Mouse (Mus musculus): ENCODE data around the gene Csf1. TPM values are rescaled to one million over a fixed set of nuclear protein-coding genes. Genes with fewer than 3 reads are reported as not detected.

Gene Csf1
- polyA plus RNA-seq, 1 experiment = 8.5 TPM

GRCm38 (mm10) chr3:107793300-107794201, 33.3 kb upstream of the Csf1 start:
- TF ChIP-seq POLR2A (IDR thresholded peaks at IDR 0.05; ENCODE audit: borderline replicate concordance, extremely low read depth, insufficient read depth, insufficient read length, poor library complexity, severe bottlenecking) = no peak
- no peak for TF ChIP-seq CTCF (IDR thresholded peaks at IDR 0.05; ENCODE audit: borderline replicate concordance, extremely low read depth, insufficient read depth, insufficient read length)
- peak; percentile 78 for DNase-seq (ENCODE audit: low read depth)

GRCm38 (mm10) chr3:107792736-107793135, 32.5 kb upstream of the Csf1 start:
- DNase-seq (ENCODE audit: low read depth) = no peak

GRCm38 (mm10) chr3:107790766-107791303, 30.6 kb upstream of the Csf1 start:
- DNase-seq (ENCODE audit: low read depth) = no peak
- TF ChIP-seq POLR2A (IDR thresholded peaks at IDR 0.05; ENCODE audit: borderline replicate concordance, extremely low read depth, insufficient read depth, insufficient read length, poor library complexity, severe bottlenecking) = no peak
- TF ChIP-seq CTCF (IDR thresholded peaks at IDR 0.05; ENCODE audit: borderline replicate concordance, extremely low read depth, insufficient read depth, insufficient read length) = no peak

More at GRCm38 (mm10) chr3:107792736-107793135, 32.5 kb upstream of the Csf1 start:
- TF ChIP-seq CTCF (IDR thresholded peaks at IDR 0.05; ENCODE audit: borderline replicate concordance, extremely low read depth, insufficient read depth, insufficient read length) (no peak), POLR2A (IDR thresholded peaks at IDR 0.05; ENCODE audit: borderline replicate concordance, extremely low read depth, insufficient read depth, insufficient read length, poor library complexity, severe bottlenecking) (no peak)

GRCm38 (mm10) chr3:107790227-107790626, 30.0 kb upstream of the Csf1 start:
- no peak for TF ChIP-seq POLR2A (IDR thresholded peaks at IDR 0.05; ENCODE audit: borderline replicate concordance, extremely low read depth, insufficient read depth, insufficient read length, poor library complexity, severe bottlenecking)
- no peak for TF ChIP-seq CTCF (IDR thresholded peaks at IDR 0.05; ENCODE audit: borderline replicate concordance, extremely low read depth, insufficient read depth, insufficient read length)
- no peak for DNase-seq (ENCODE audit: low read depth)

- TF ChIP-seq POLR2A (IDR thresholded peaks at IDR 0.05; ENCODE audit: borderline replicate concordance, extremely low read depth, insufficient read depth, insufficient read length, poor library complexity, severe bottlenecking) (no peak), CTCF (IDR thresholded peaks at IDR 0.05; ENCODE audit: borderline replicate concordance, extremely low read depth, insufficient read depth, insufficient read length) (no peak)
- no peak for DNase-seq (ENCODE audit: low read depth)
Measured at GRCm38 (mm10) chr3:107788885-107789284, 28.6 kb upstream of the Csf1 start.

GRCm38 (mm10) chr3:107787613-107788501, 27.6 kb upstream of the Csf1 start:
- TF ChIP-seq CTCF (IDR thresholded peaks at IDR 0.05; ENCODE audit: borderline replicate concordance, extremely low read depth, insufficient read depth, insufficient read length) (no peak), POLR2A (IDR thresholded peaks at IDR 0.05; ENCODE audit: borderline replicate concordance, extremely low read depth, insufficient read depth, insufficient read length, poor library complexity, severe bottlenecking) (no peak)
- DNase-seq (ENCODE audit: low read depth) = peak; percentile 18

GRCm38 (mm10) chr3:107786980-107787612, 26.8 kb upstream of the Csf1 start:
- no peak for TF ChIP-seq POLR2A (IDR thresholded peaks at IDR 0.05; ENCODE audit: borderline replicate concordance, extremely low read depth, insufficient read depth, insufficient read length, poor library complexity, severe bottlenecking)
- no peak for TF ChIP-seq CTCF (IDR thresholded peaks at IDR 0.05; ENCODE audit: borderline replicate concordance, extremely low read depth, insufficient read depth, insufficient read length)
- DNase-seq (ENCODE audit: low read depth) = no peak

GRCm38 (mm10) chr3:107786344-107786743, 26.1 kb upstream of the Csf1 start:
- DNase-seq (ENCODE audit: low read depth) = no peak
- TF ChIP-seq CTCF (IDR thresholded peaks at IDR 0.05; ENCODE audit: borderline replicate concordance, extremely low read depth, insufficient read depth, insufficient read length) (no peak), POLR2A (IDR thresholded peaks at IDR 0.05; ENCODE audit: borderline replicate concordance, extremely low read depth, insufficient read depth, insufficient read length, poor library complexity, severe bottlenecking) (no peak)

GRCm38 (mm10) chr3:107785546-107785945, 25.3 kb upstream of the Csf1 start:
- no peak for DNase-seq (ENCODE audit: low read depth)
- TF ChIP-seq CTCF (IDR thresholded peaks at IDR 0.05; ENCODE audit: borderline replicate concordance, extremely low read depth, insufficient read depth, insufficient read length) (no peak), POLR2A (IDR thresholded peaks at IDR 0.05; ENCODE audit: borderline replicate concordance, extremely low read depth, insufficient read depth, insufficient read length, poor library complexity, severe bottlenecking) (no peak)

GRCm38 (mm10) chr3:107783315-107783714, 23.0 kb upstream of the Csf1 start:
- TF ChIP-seq CTCF (IDR thresholded peaks at IDR 0.05; ENCODE audit: borderline replicate concordance, extremely low read depth, insufficient read depth, insufficient read length) = no peak
- no peak for TF ChIP-seq POLR2A (IDR thresholded peaks at IDR 0.05; ENCODE audit: borderline replicate concordance, extremely low read depth, insufficient read depth, insufficient read length, poor library complexity, severe bottlenecking)
- DNase-seq (ENCODE audit: low read depth) = no peak
